8 mouse cellular contexts compared by ENCODE assay signal in the genomic region with DNA sequence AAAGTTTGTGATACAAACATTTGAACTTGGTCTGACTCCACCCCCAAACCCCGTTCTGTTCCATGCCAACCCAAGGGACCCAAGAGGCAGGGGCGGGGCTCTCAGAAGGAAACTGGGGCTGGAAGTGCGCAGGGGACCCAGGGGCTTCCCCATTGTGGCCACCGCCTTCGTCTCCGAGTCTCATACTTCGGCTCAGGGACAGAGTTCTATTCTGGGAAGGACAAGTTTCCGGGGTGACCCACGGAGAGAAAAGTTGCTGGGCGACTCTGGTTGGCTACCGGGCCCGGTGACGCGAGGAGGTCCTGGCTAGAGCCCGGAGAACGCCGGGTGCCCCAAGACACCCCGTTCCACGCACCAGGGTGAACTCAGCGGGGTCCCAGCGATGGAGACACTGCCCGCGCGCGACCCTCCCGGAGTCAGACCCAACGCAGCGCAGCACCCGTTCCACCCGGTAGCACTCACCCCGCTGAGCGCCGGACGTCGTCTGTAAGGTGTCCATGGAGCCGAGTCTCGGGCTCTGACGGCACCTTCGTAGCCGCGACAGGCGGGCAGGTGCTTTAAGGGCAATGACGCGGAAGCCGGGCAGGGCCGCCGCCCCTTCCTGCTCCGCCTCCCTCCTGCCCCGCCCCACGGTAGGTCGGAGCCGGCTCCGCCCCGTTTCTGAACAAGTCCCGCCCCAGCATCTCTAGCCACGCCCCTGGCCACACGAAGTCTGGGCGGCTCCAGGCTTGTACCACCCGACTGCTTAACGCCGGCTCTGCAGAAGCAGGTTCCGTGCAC. TPM values are rescaled to one million over a fixed set of nuclear protein-coding genes. Genes with fewer than 3 reads are reported as not detected.
DNase-seq lines count a peak whose midpoint lies in the region; ATAC-seq and TF ChIP-seq lines count a peak whose summit lies in the region.

Gene Zc3h12a (minus strand): TSS at position 536 of the 780 bp plus-strand sequence.

- H3K4me1 ChIP-seq in G1E (ENCODE audit: insufficient read depth, low read depth, low read length): peaks cover 50% of the 10 kb centered on the region
- peaks cover 3% of the 10 kb centered on the region for H3K4me1 ChIP-seq in forebrain, embryonic 11.5 days (replicated peaks; ENCODE audit: control insufficient read depth, insufficient read depth, low read length)

- H3K4me2 ChIP-seq in forebrain, embryonic 11.5 days (ENCODE audit: low read depth, low read length, severe bottlenecking): peak within 1 kb of the TSS; percentile 96

- H3K27ac ChIP-seq in forebrain, embryonic 11.5 days (ENCODE audit: low read depth, low read length): no peak within 1 kb of the TSS

- intact Hi-C loops in heart, postnatal 14 days (cut with DNase I): no loop called here

- no peak for TF ChIP-seq CTCF in G1E (IDR thresholded peaks at IDR 0.05; ENCODE audit: low read depth, low read length)

- no peaks in the 10 kb centered on the region for H3K9me3 ChIP-seq in G1E (replicated peaks)
- no peaks in the 10 kb centered on the region for H3K9me3 ChIP-seq in forebrain, embryonic 11.5 days (ENCODE audit: control insufficient read depth, low read length)

- peak within 1 kb of the TSS; percentile 77 for H3K4me3 ChIP-seq in G1E (ENCODE audit: low read depth, low read length)
- peak within 1 kb of the TSS; percentile 63 for H3K4me3 ChIP-seq in forebrain, embryonic 11.5 days (ENCODE audit: low read depth, low read length)

- peak; percentile 80 for DNase-seq in G1E (ENCODE audit: low spot score)
- peak; percentile 80 for DNase-seq in c-Kit-positive CD71-negative TER-119-negative erythroid progenitor cells, embryonic 14.5 days (ENCODE audit: low read depth)
- DNase-seq in forebrain, embryonic 11.5 days (ENCODE audit: low spot score): peak; percentile 94
- peak; percentile 89 to 93 for DNase-seq in heart, postnatal 14 days
- DNase-seq in large intestine, adult 2 months (ENCODE audit: low read depth, low spot score): no peak
- DNase-seq in lung, postnatal 14 days: peak; percentile 95
- peak; percentile 82 for DNase-seq in ovary, postnatal 14 days (ENCODE audit: low spot score)
- DNase-seq in thymus, postnatal 25 days: peak; percentile 93

- ATAC-seq in G1E (ENCODE audit: extremely low read depth, insufficient number of reproducible peaks, low FRiP score, poor library complexity, severe bottlenecking): peak; percentile 78
- peak; percentile 93 for ATAC-seq in forebrain, embryonic 11.5 days (replicated peaks; ENCODE audit: low FRiP score)

- peak within 1 kb of the TSS; percentile 43 for H3K9ac ChIP-seq in forebrain, embryonic 11.5 days (ENCODE audit: low read length)

- 1% methylated on average over 61 of the region's 62 CpGs for WGBS in forebrain, embryonic 11.5 days
- WGBS in large intestine, adult 2 months: under 1% methylated on average over 62 of the region's 62 CpGs

- peaks cover 31% of the 10 kb centered on the region for H3K36me3 ChIP-seq in G1E (replicated peaks)
- H3K36me3 ChIP-seq in forebrain, embryonic 11.5 days (ENCODE audit: control insufficient read depth, insufficient read depth, low read length): no peaks in the 10 kb centered on the region

- peaks cover 7% of the 10 kb centered on the region for H3K27me3 ChIP-seq in G1E (ENCODE audit: insufficient read depth, low read length)
- H3K27me3 ChIP-seq in forebrain, embryonic 11.5 days (ENCODE audit: control insufficient read depth, insufficient read depth, low read length): peaks cover 6% of the 10 kb centered on the region

RNA-seq across cellular contexts. Expression of gene Zc3h12a, which starts in this region (rescaled TPM):
- 2.4 and 3.8 TPM in 2 replicates for total RNA-seq in G1E (2014; fragmentation: Nextera tagmentation)
- total RNA-seq in G1E (2017): 1.0 and 1.6 TPM in 2 replicates
- 1.1 and 1.2 TPM in 2 replicates for polyA plus RNA-seq in G1E (2012)
- polyA plus RNA-seq in forebrain, embryonic 11.5 days (2014; fragmentation: Nextera tagmentation; extraction: Ambion mirVana): 0.16 and 0.57 TPM in 2 replicates
- total RNA-seq in heart, postnatal 14 days (2021): 1 to 10 TPM; 3.2 to 4.0 TPM
- 48.0 and 56.2 TPM in 2 replicates for polyA plus RNA-seq in large intestine, adult 2 months (2012; rRNA removed)

Comparison
In these comparisons a context has a peak if more than half of its experiments do, and no peak if none do; other contexts are left out.
1. RNA of gene Zc3h12a (polyA plus RNA-seq): 48.0 to 56.2 TPM in large intestine, adult 2 months; 1.1 to 1.2 TPM in G1E and 0.16 to 0.57 TPM in forebrain, embryonic 11.5 days; every median in the first group is over 10 times any median in the second.
2. Peak in DNase-seq, ATAC-seq, H3K4me3 ChIP-seq, H3K9ac ChIP-seq and H3K4me2 ChIP-seq in forebrain, embryonic 11.5 days; RNA of the gene not detected or under 1 TPM.